Mouse (Mus musculus) heart, embryonic 11.5 days (tissue): ENCODE results near the gene Gpatch8. TPM values are rescaled to one million over a fixed set of nuclear protein-coding genes. Genes with fewer than 3 reads are reported as not detected.

Experiments
- ATAC-seq: fragments of 200-750 bp; cut with Nextera tagmentation; replicated peaks from 2 replicates; pipeline ENCODE4 v1.8.0; 2017; ENCODE audit warnings: moderate library complexity; ENCODE audit not compliant: insufficient number of reproducible peaks, low FRiP score, low TSS enrichment
- H3K27ac ChIP-seq: fragments of 300-500 bp; sonication (generic); 2 replicates; pipeline ENCODE4 v1.5.1; 2014; ENCODE audit warnings: mild to moderate bottlenecking, low read depth, low read length
- H3K27me3 ChIP-seq: fragments of 300-500 bp; sonication (generic); 2 replicates; pipeline ENCODE4 v1.6.1; 2014; ENCODE audit warnings: mild to moderate bottlenecking, low read length, mixed read lengths; ENCODE audit not compliant: control insufficient read depth, insufficient read depth
- H3K36me3 ChIP-seq: fragments of 300-500 bp; sonication (generic); 2 replicates; pipeline ENCODE4 v1.6.1; 2014; ENCODE audit warnings: mild to moderate bottlenecking, low read length, moderate library complexity, mixed read lengths; ENCODE audit not compliant: control insufficient read depth, insufficient read depth
- H3K4me1 ChIP-seq: fragments of 300-500 bp; sonication (generic); 2 replicates; pipeline ENCODE4 v1.6.1; 2014; ENCODE audit warnings: low read length; ENCODE audit not compliant: control insufficient read depth, insufficient read depth
- H3K4me2 ChIP-seq: fragments of 300-500 bp; sonication (generic); 2 replicates; pipeline ENCODE4 v1.6.1; 2014; ENCODE audit warnings: mild to moderate bottlenecking, moderate library complexity
- H3K4me3 ChIP-seq: fragments of 300-500 bp; sonication (generic); 2 replicates; pipeline ENCODE4 v1.5.1; 2014; ENCODE audit warnings: low read depth, low read length
- H3K9ac ChIP-seq: fragments of 300-500 bp; sonication (generic); 2 replicates; pipeline ENCODE4 v1.6.1; 2014; ENCODE audit warnings: mild to moderate bottlenecking, low read depth, low read length, moderate library complexity
- H3K9me3 ChIP-seq: fragments of 300-500 bp; sonication (generic); replicated peaks from 2 replicates; pipeline ENCODE4 v1.6.1; 2016; ENCODE audit warnings: low read length; ENCODE audit not compliant: control insufficient read depth
- WGBS: fragments of 180-500 bp; shearing (Covaris S2); extraction: QIAGEN DNeasy Blood & Tissue Kit; methylation state at CpG from one replicate; pipeline ENCODE4 v1.1.7; 2014; ENCODE audit not compliant: insufficient replicate concordance; 5-methylcytosine and 5-hydroxymethylcytosine counted together
- polyA plus RNA-seq: library from polyadenylated mRNA; unstranded; fragments of >200 nt; fragmentation: Nextera tagmentation; extraction: Ambion mirVana; gene quantifications from 2 replicates; pipeline ENCODE4 v1.2.1, GENCODE M21; 2014

Gene Gpatch8
- polyA plus RNA-seq, 1 experiment from 2014 or later, result 36.5 TPM

- WGBS, result 91% methylated on average over 4 of the region's 4 CpGs
- H3K4me2 ChIP-seq, result no peak overlapping the region
- no peak for ATAC-seq
- H3K9me3 ChIP-seq, result no peaks in the 10 kb centered on the region
- H3K27ac ChIP-seq, result no peak overlapping the region
- no peak overlapping the region for H3K9ac ChIP-seq
- H3K36me3 ChIP-seq, result peaks cover 43% of the 10 kb centered on the region
- H3K27me3 ChIP-seq, result no peaks in the 10 kb centered on the region
- no peaks in the 10 kb centered on the region for H3K4me1 ChIP-seq
- no peak overlapping the region for H3K4me3 ChIP-seq
These were observed 75.3 kb downstream of the Gpatch8 start for GRCm38 (mm10) chr11:102480897-102481296.

- Histone ChIP-seq H3K4me2 (no peak overlapping the region), H3K27me3 (no peaks in the 10 kb centered on the region), H3K27ac (no peak overlapping the region), H3K4me1 (no peaks in the 10 kb centered on the region), H3K9me3 (no peaks in the 10 kb centered on the region), H3K9ac (no peak overlapping the region), H3K36me3 (peaks cover 39% of the 10 kb centered on the region), H3K4me3 (no peak overlapping the region)
- 93% methylated on average over 15 of the region's 15 CpGs for WGBS
- no peak for ATAC-seq
These were observed 76.1 kb downstream of the Gpatch8 start for GRCm38 (mm10) chr11:102480111-102480510.

- 95% methylated on average over 23 of the region's 23 CpGs for WGBS
- Histone ChIP-seq H3K9ac (no peak overlapping the region), H3K4me3 (no peak overlapping the region), H3K27ac (no peak overlapping the region), H3K27me3 (no peaks in the 10 kb centered on the region), H3K9me3 (no peaks in the 10 kb centered on the region), H3K36me3 (peaks cover 38% of the 10 kb centered on the region), H3K4me1 (no peaks in the 10 kb centered on the region), H3K4me2 (no peak overlapping the region)
- no peak for ATAC-seq
These were observed 76.6 kb downstream of the Gpatch8 start for GRCm38 (mm10) chr11:102479581-102479980.

GRCm38 (mm10) chr11:102478671-102479070 is 77.5 kb downstream of the Gpatch8 start:
- no peaks in the 10 kb centered on the region for H3K4me1 ChIP-seq
- peaks cover 35% of the 10 kb centered on the region for H3K36me3 ChIP-seq
- H3K27me3 ChIP-seq, result no peaks in the 10 kb centered on the region
- 93% methylated on average over 3 of the region's 3 CpGs for WGBS
- H3K27ac ChIP-seq, result no peak overlapping the region
- no peaks in the 10 kb centered on the region for H3K9me3 ChIP-seq
- H3K9ac ChIP-seq, result no peak overlapping the region
- no peak overlapping the region for H3K4me3 ChIP-seq
- ATAC-seq, result no peak
- no peak overlapping the region for H3K4me2 ChIP-seq

- Histone ChIP-seq H3K9ac (no peak overlapping the region), H3K4me2 (no peak overlapping the region), H3K4me1 (0 out of 2 replicates have a peak, but pooled peaks cover 3% of the 10 kb centered on the region), H3K36me3 (peaks cover 21% of the 10 kb centered on the region), H3K4me3 (no peak overlapping the region), H3K27ac (no peak overlapping the region), H3K27me3 (no peaks in the 10 kb centered on the region), H3K9me3 (no peaks in the 10 kb centered on the region)
- 86% methylated on average over 3 of the region's 3 CpGs for WGBS
- ATAC-seq, result no peak
These were observed 81.2 kb downstream of the Gpatch8 start for GRCm38 (mm10) chr11:102475027-102475426.

- Histone ChIP-seq H3K9me3 (no peaks in the 10 kb centered on the region), H3K4me2 (peak within 1 kb of the TSS; percentile 81), H3K4me1 (peaks cover 19% of the 10 kb centered on the region), H3K9ac (peak within 1 kb of the TSS; percentile 39; the same call in 1 of the 2 replicates), H3K27ac (peak within 1 kb of the TSS; percentile 82), H3K27me3 (peaks cover 2% of the 10 kb centered on the region; the same call in 1 of the 2 replicates), H3K36me3 (no peaks in the 10 kb centered on the region), H3K4me3 (peak within 1 kb of the TSS; percentile 16)
- WGBS, result 37% methylated on average over 11 of the region's 11 CpGs
- peak; percentile 75 for ATAC-seq
These were observed 86.4 kb downstream of the Gpatch8 start, which contains the start of gene Itga2b for GRCm38 (mm10) chr11:102469648-102470357. TSS of gene Itga2b (minus strand) at chr11:102470122.

- peak overlapping the region; percentile 31; the same call in 1 of the 2 replicates for H3K27ac ChIP-seq
- no peaks in the 10 kb centered on the region for H3K36me3 ChIP-seq
- H3K4me3 ChIP-seq, result peak overlapping the region; percentile 41
- peak overlapping the region; percentile 81 for H3K4me2 ChIP-seq
- H3K9ac ChIP-seq, result peak overlapping the region; percentile 58
- under 1% methylated on average over 37 of the region's 37 CpGs for WGBS
- peaks cover 2% of the 10 kb centered on the region; the same call in 1 of the 2 replicates for H3K27me3 ChIP-seq
- peak; percentile 88 for ATAC-seq
- H3K4me1 ChIP-seq, result peaks cover 19% of the 10 kb centered on the region
- H3K9me3 ChIP-seq, result no peaks in the 10 kb centered on the region
These were observed 89.1 kb downstream of the Gpatch8 start for GRCm38 (mm10) chr11:102467041-102467631.

GRCm38 (mm10) chr11:102465713-102466436 is 90.3 kb downstream of the Gpatch8 start:
- peaks cover 5% of the 10 kb centered on the region for H3K27me3 ChIP-seq
- no peaks in the 10 kb centered on the region for H3K9me3 ChIP-seq
- H3K4me3 ChIP-seq, result no peak overlapping the region
- H3K9ac ChIP-seq, result peak overlapping the region; percentile 39; the same call in 1 of the 2 replicates
- WGBS, result 19% methylated on average over 26 of the region's 26 CpGs
- peak overlapping the region; percentile 50 for H3K4me2 ChIP-seq
- no peaks in the 10 kb centered on the region for H3K36me3 ChIP-seq
- peaks cover 19% of the 10 kb centered on the region for H3K4me1 ChIP-seq
- ATAC-seq, result no peak
- no peak overlapping the region for H3K27ac ChIP-seq
